Mouse (Mus musculus): ENCODE measurements around the gene Vasn. TPM values are rescaled to one million over a fixed set of nuclear protein-coding genes. Genes with fewer than 3 reads are reported as not detected.

The Vasn gene
- total RNA-seq, 2 experiments from 2014 or later = 4.8 to 6.0 TPM

GRCm38 (mm10) chr16:4611193-4611592 is 28.5 kb upstream of the Vasn start:
- no peak for TF ChIP-seq CTCF (IDR thresholded peaks at IDR 0.05)
- Histone ChIP-seq H3K4me3 (no peak overlapping the region), H3K27ac (no peak overlapping the region)
- intact Hi-C loops (cut with DNase I) = no loop called here
- DNase-seq = no peak

- DNase-seq = no peak
- intact Hi-C loops (cut with DNase I) = no loop called here
- no peak overlapping the region for H3K27ac ChIP-seq
- H3K4me3 ChIP-seq = no peak overlapping the region
- TF ChIP-seq CTCF (IDR thresholded peaks at IDR 0.05) = no peak
These were observed 28.1 kb upstream of the Vasn start for GRCm38 (mm10) chr16:4611676-4612075.

- Histone ChIP-seq H3K27ac (no peak overlapping the region), H3K4me3 (no peak overlapping the region)
- no peak for DNase-seq
- intact Hi-C loops (cut with DNase I) = no loop called here
- no peak for TF ChIP-seq CTCF (IDR thresholded peaks at IDR 0.05)
These were observed 26.0 kb upstream of the Vasn start for GRCm38 (mm10) chr16:4613736-4614135.

- Histone ChIP-seq H3K4me3 (no peak overlapping the region), H3K27ac (no peak overlapping the region)
- intact Hi-C loops (cut with DNase I) = no loop called here
- DNase-seq = no peak
- no peak for TF ChIP-seq CTCF (IDR thresholded peaks at IDR 0.05)
These were observed 25.1 kb upstream of the Vasn start for GRCm38 (mm10) chr16:4614639-4615038.

- no peak overlapping the region for H3K4me3 ChIP-seq
- H3K27ac ChIP-seq = no peak overlapping the region; the same call in 1 of the 2 replicates
- DNase-seq = no peak
- TF ChIP-seq CTCF (IDR thresholded peaks at IDR 0.05) = no peak
- intact Hi-C loops (cut with DNase I) = no loop called here
These were observed 24.4 kb upstream of the Vasn start for GRCm38 (mm10) chr16:4615297-4615696.

GRCm38 (mm10) chr16:4616829-4617228 is 22.9 kb upstream of the Vasn start:
- no peak overlapping the region for H3K27ac ChIP-seq
- intact Hi-C loops (cut with DNase I) = no loop called here
- TF ChIP-seq CTCF (IDR thresholded peaks at IDR 0.05) = no peak
- DNase-seq = no peak
- H3K4me3 ChIP-seq = no peak overlapping the region

GRCm38 (mm10) chr16:4624074-4624473 is 15.7 kb upstream of the Vasn start:
- no peak for TF ChIP-seq CTCF (IDR thresholded peaks at IDR 0.05)
- Histone ChIP-seq H3K4me3 (peak overlapping the region; percentile 97), H3K27ac (peak overlapping the region; percentile 96)
- DNase-seq = peak; percentile 16
- intact Hi-C loops (cut with DNase I) = no loop called here

GRCm38 (mm10) chr16:4624481-4625110 is 15.1 kb upstream of the Vasn start, which contains the start of gene Pam16:
Pam16 (minus strand) TSS chr16:4624988.
- intact Hi-C loops (cut with DNase I) = no loop called here
- peak; percentile 96 for DNase-seq
- TF ChIP-seq CTCF (IDR thresholded peaks at IDR 0.05) = no peak
- H3K4me3 ChIP-seq = peak within 1 kb of the TSS; percentile 97
- H3K27ac ChIP-seq = peak within 1 kb of the TSS; percentile 96

- Histone ChIP-seq H3K4me3 (no peak overlapping the region), H3K27ac (no peak overlapping the region)
- TF ChIP-seq CTCF (IDR thresholded peaks at IDR 0.05) = no peak
- no peak for DNase-seq
- intact Hi-C loops (cut with DNase I) = no loop called here
These were observed 12.6 kb upstream of the Vasn start for GRCm38 (mm10) chr16:4627105-4627504.

GRCm38 (mm10) chr16:4628898-4629419 is 10.8 kb upstream of the Vasn start:
- intact Hi-C loops (cut with DNase I) = no loop called here
- Histone ChIP-seq H3K27ac (no peak overlapping the region), H3K4me3 (no peak overlapping the region)
- no peak for TF ChIP-seq CTCF (IDR thresholded peaks at IDR 0.05)
- no peak for DNase-seq

- peak; percentile 90 for DNase-seq
- no peak overlapping the region for H3K27ac ChIP-seq
- no peak; the same call in 1 of the 2 replicates for TF ChIP-seq CTCF (IDR thresholded peaks at IDR 0.05)
- no peak overlapping the region for H3K4me3 ChIP-seq
- intact Hi-C loops (cut with DNase I) = loop anchor here (1.0 to 5.0 kb wide), 2 partner anchors 37 to 162 kb away; partner anchors contain the start of gene Cdip1
These were observed 9.8 kb upstream of the Vasn start for GRCm38 (mm10) chr16:4629950-4630349.

- Histone ChIP-seq H3K4me3 (no peak overlapping the region), H3K27ac (no peak overlapping the region)
- TF ChIP-seq CTCF (IDR thresholded peaks at IDR 0.05) = peak; percentile 44
- DNase-seq = no peak
- intact Hi-C loops (cut with DNase I) = loop anchor here (5.0 kb wide), 1 partner anchor 160 kb away; the partner anchor contains the start of gene Cdip1
These were observed 7.7 kb upstream of the Vasn start for GRCm38 (mm10) chr16:4632050-4632449.

GRCm38 (mm10) chr16:4633661-4634060 is 6.1 kb upstream of the Vasn start:
- DNase-seq = no peak
- TF ChIP-seq CTCF (IDR thresholded peaks at IDR 0.05) = no peak
- intact Hi-C loops (cut with DNase I) = loop anchor here (5.0 kb wide), 1 partner anchor 159 kb away; the partner anchor contains the start of gene Cdip1
- H3K4me3 ChIP-seq = no peak overlapping the region
- H3K27ac ChIP-seq = no peak overlapping the region

GRCm38 (mm10) chr16:4634681-4635080 is 5.1 kb upstream of the Vasn start:
- no peak for DNase-seq
- Histone ChIP-seq H3K27ac (no peak overlapping the region), H3K4me3 (no peak overlapping the region)
- intact Hi-C loops (cut with DNase I) = loop anchor here (5.0 kb wide), 1 partner anchor 158 kb away; the partner anchor contains the start of gene Cdip1
- TF ChIP-seq CTCF (IDR thresholded peaks at IDR 0.05) = no peak

Data from gastrocnemius, adult 2 months (tissue).